Mouse (Mus musculus): Measurements from ENCODE around the gene Taok2. TPM values are rescaled to one million over a fixed set of nuclear protein-coding genes. Genes with fewer than 3 reads are reported as not detected.
A peak's percentile ranks its signal among the peaks of the same experiment; 100 is the strongest.
"Not testable (repeated sequence)": the region's sequence is repeated elsewhere in the genome, so short reads cannot be mapped to it uniquely, and the experiment has no call there.

Taok2 gene
- polyA plus RNA-seq, 1 experiment from 2014 or later = 40.1 TPM

DNA sequence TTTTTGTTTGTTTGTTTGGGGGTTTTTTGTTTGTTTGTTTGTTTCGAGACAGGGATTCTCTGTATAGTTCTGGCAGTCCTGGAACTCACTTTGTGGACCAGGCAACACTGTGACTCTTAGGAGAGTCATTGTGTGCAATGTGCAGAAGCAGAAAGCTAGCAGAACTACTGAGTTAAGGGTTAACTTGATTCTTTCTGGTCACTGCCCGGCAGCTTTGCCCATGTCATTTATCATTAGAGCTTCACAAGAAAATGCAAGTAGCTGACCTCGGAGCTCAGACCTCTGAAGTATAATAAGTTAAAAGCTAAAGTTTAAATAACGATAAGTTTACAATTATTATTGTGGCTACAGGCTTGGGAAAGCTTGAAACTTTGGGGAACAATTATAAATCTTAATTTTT is 33.9 kb upstream of the Taok2 start:
- not testable (repeated sequence) for H3K27me3 ChIP-seq (ENCODE audit: control insufficient read depth, insufficient read depth, low read length); H3K9me3 ChIP-seq (replicated peaks; ENCODE audit: control insufficient read depth, low read length); H3K9ac ChIP-seq (ENCODE audit: low read length); ATAC-seq (ENCODE audit: insufficient read depth, low FRiP score); H3K36me3 ChIP-seq (ENCODE audit: control insufficient read depth, insufficient read depth, low read length); H3K27ac ChIP-seq (ENCODE audit: low read length); H3K4me3 ChIP-seq (replicated peaks; ENCODE audit: low read length); H3K4me2 ChIP-seq (ENCODE audit: low read depth, low read length)
- WGBS = 18% methylated on average over 4 of the region's 4 CpGs
- peaks cover 11% of the 10 kb centered on the region for H3K4me1 ChIP-seq (ENCODE audit: control insufficient read depth, insufficient read depth, low read length)

DNA sequence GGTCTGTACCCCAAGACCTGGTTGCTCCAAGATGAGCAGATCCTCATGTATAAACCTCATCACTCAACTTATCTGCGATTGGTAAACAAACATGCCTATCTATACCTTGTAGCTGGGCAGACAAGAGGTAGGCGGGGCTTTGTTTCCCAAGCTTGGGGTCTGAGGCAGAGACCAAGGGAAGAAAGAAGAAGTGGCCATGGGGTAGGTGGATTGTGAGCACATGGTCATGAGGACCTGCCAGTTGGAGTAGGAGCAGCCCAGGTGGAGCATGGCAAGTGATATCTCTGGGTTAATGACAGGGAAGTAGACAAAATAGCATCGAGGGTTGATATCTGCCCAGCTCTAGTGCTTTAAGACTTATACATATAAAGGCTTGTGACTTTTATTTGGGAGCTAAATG is 30.3 kb upstream of the Taok2 start:
- ATAC-seq (ENCODE audit: insufficient read depth, low FRiP score) = no peak
- H3K9ac ChIP-seq (ENCODE audit: low read length) = no peak overlapping the region
- no peaks in the 10 kb centered on the region for H3K27me3 ChIP-seq (ENCODE audit: control insufficient read depth, insufficient read depth, low read length)
- WGBS = 72% methylated on average over 3 of the region's 3 CpGs
- H3K4me1 ChIP-seq (ENCODE audit: control insufficient read depth, insufficient read depth, low read length) = no peaks in the 10 kb centered on the region
- no peaks in the 10 kb centered on the region for H3K36me3 ChIP-seq (ENCODE audit: control insufficient read depth, insufficient read depth, low read length)
- no peak overlapping the region for H3K4me3 ChIP-seq (replicated peaks; ENCODE audit: low read length)
- no peak overlapping the region for H3K27ac ChIP-seq (ENCODE audit: low read length)
- no peak overlapping the region for H3K4me2 ChIP-seq (ENCODE audit: low read depth, low read length)
- H3K9me3 ChIP-seq (replicated peaks; ENCODE audit: control insufficient read depth, low read length) = no peaks in the 10 kb centered on the region

DNA sequence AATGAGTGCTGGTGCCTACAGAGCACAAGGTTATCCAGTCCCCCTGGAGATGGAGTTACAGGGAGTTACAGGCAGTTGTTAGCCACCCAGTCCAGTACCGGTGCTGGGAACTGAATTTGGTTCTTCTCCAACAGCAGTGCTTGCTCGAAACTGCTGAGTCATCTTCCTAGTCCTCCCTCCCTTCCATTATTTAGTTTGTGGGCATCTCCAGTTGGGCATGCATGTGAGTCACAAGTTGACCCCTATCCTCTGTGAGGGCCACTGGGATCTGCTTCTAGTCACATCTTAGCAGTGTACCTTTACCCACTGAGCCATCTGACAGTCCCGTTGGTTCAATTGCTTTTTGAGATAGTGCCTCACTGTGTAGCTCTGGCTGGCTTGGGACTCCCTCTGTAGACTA is 21.1 kb upstream of the Taok2 start:
- WGBS = 66% methylated on average over 3 of the region's 3 CpGs

DNA sequence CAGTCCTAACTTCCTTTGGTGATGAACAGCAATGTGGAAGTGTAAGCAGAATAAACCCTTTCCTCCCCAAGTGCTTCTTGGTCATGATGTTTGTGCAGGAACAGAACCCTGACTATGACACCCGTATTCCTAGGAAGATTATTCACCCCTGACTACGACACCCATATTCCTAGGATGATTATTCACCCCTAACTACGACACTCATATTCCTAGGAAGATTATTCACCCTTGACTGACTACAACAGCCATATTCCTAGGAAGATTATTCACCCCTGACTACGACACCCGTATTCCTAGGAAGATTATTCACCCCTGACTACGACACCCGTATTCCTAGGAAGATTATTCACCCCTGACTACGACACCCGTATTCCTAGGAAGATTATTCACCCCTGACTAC is 15.3 kb upstream of the Taok2 start:
- WGBS = 95% methylated on average over 7 of the region's 9 CpGs
- H3K9ac ChIP-seq (ENCODE audit: low read length); H3K27ac ChIP-seq (ENCODE audit: low read length); H3K27me3 ChIP-seq (ENCODE audit: control insufficient read depth, insufficient read depth, low read length); H3K36me3 ChIP-seq (ENCODE audit: control insufficient read depth, insufficient read depth, low read length); ATAC-seq (ENCODE audit: insufficient read depth, low FRiP score); H3K4me2 ChIP-seq (ENCODE audit: low read depth, low read length); H3K9me3 ChIP-seq (replicated peaks; ENCODE audit: control insufficient read depth, low read length); H3K4me3 ChIP-seq (replicated peaks; ENCODE audit: low read length): not testable (repeated sequence)
- peaks cover 15% of the 10 kb centered on the region for H3K4me1 ChIP-seq (ENCODE audit: control insufficient read depth, insufficient read depth, low read length)

More for the DNA sequence above, 21.1 kb upstream of the Taok2 start:
- Histone ChIP-seq H3K27ac (ENCODE audit: low read length) (no peak overlapping the region), H3K27me3 (ENCODE audit: control insufficient read depth, insufficient read depth, low read length) (no peaks in the 10 kb centered on the region), H3K9ac (ENCODE audit: low read length) (no peak overlapping the region), H3K4me1 (ENCODE audit: control insufficient read depth, insufficient read depth, low read length) (no peaks in the 10 kb centered on the region), H3K9me3 (replicated peaks; ENCODE audit: control insufficient read depth, low read length) (no peaks in the 10 kb centered on the region), H3K36me3 (ENCODE audit: control insufficient read depth, insufficient read depth, low read length) (no peaks in the 10 kb centered on the region), H3K4me3 (replicated peaks; ENCODE audit: low read length) (no peak overlapping the region), H3K4me2 (ENCODE audit: low read depth, low read length) (no peak overlapping the region)
- ATAC-seq (ENCODE audit: insufficient read depth, low FRiP score) = no peak

DNA sequence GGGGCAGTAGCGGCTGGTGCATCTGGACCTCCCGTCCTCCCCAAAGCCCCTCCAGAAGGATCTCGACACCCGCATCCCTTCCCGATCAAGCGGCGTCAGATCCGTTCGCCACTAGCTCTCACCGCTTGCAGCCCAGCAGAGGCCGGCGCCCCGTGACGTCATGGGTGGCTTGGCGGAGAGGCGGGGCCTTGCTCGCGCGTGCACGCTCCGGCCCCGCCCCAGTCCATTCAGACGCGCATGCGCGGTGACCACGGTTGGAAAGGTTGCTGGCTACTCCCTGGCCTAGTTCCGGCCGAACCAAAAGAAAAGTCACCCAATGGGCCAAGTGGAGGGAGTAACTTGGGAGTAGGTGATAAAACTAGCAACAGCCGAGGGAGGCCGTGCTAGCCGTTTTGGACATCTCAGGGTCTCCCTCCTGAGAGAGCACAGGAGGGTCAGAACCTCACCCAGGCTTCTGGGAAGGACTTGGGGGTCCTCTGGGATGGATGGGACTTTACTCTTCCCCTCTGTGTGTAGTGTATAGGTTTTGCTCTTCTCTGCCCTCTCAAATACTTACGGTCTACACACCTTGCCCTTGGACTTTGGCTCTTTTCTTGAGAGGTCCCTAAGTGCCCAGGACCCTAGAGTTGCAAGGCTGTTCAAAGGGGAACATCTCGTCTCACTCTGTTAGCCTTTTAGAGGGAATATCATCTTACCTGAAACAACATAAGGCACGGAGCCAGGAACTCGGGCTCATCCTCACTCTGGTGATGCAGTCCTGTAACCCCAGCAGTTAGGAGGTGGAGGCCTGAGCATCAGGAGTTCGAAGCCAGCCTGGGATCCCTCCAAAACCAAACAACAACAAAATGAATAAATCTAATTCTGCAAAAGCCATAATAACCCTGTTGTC is 13.8 kb upstream of the Taok2 start:
- ATAC-seq (ENCODE audit: insufficient read depth, low FRiP score) = peak; percentile 98
- no peaks in the 10 kb centered on the region for H3K27me3 ChIP-seq (ENCODE audit: control insufficient read depth, insufficient read depth, low read length)
- no peaks in the 10 kb centered on the region for H3K36me3 ChIP-seq (ENCODE audit: control insufficient read depth, insufficient read depth, low read length)
- H3K4me1 ChIP-seq (ENCODE audit: control insufficient read depth, insufficient read depth, low read length) = peaks cover 15% of the 10 kb centered on the region
- peak overlapping the region; percentile 86 for H3K9ac ChIP-seq (ENCODE audit: low read length)
- H3K4me2 ChIP-seq (ENCODE audit: low read depth, low read length) = peak overlapping the region; percentile 82
- H3K27ac ChIP-seq (ENCODE audit: low read length) = peak overlapping the region; percentile 78
- no peaks in the 10 kb centered on the region for H3K9me3 ChIP-seq (replicated peaks; ENCODE audit: control insufficient read depth, low read length)
- peak overlapping the region; percentile 69 for H3K4me3 ChIP-seq (replicated peaks; ENCODE audit: low read length)
- 11% methylated on average over 37 of the region's 37 CpGs for WGBS

DNA sequence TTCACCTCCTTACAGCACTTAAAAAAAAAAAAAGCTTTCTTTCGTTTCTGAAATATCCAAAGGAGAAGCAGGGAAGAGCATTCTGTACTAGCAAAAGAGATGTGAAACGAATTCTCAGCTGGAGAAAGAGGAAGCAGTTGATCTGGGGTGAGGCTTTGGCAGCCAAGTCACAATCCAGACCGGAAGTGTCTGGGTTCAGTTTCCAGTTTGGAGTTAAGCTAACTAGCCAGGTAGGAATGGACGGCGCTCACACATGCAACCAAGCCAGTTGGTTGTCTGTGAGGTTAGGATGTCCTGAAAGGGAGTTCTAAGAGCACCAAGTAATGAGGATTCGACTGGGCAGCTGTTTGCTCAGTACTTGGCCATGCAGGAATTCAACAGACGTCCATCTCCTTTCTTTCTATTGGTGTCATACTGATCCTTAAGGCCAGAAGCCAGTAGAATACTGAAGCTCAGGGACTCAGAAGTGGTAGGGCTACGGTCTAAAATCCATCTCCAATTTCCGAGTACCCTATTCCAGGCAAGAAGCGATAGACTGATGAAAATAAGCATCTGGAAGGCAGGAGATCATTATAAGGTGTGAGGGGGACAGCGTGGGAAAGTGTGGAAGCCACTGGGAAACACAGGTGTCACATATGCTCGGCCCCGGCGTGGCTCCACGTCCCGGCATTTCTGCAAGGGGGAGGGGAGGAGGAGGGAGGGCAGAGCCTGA is 13.0 kb upstream of the Taok2 start:
- H3K4me1 ChIP-seq (ENCODE audit: control insufficient read depth, insufficient read depth, low read length) = peaks cover 15% of the 10 kb centered on the region
- peak overlapping the region; percentile 86 for H3K9ac ChIP-seq (ENCODE audit: low read length)
- H3K36me3 ChIP-seq (ENCODE audit: control insufficient read depth, insufficient read depth, low read length) = no peaks in the 10 kb centered on the region
- no peaks in the 10 kb centered on the region for H3K9me3 ChIP-seq (replicated peaks; ENCODE audit: control insufficient read depth, low read length)
- peak overlapping the region; percentile 82 for H3K4me2 ChIP-seq (ENCODE audit: low read depth, low read length)
- no peaks in the 10 kb centered on the region for H3K27me3 ChIP-seq (ENCODE audit: control insufficient read depth, insufficient read depth, low read length)
- H3K27ac ChIP-seq (ENCODE audit: low read length) = peak overlapping the region; percentile 78
- peak overlapping the region; percentile 69 for H3K4me3 ChIP-seq (replicated peaks; ENCODE audit: low read length)
- WGBS = 17% methylated on average over 16 of the region's 16 CpGs
- ATAC-seq (ENCODE audit: insufficient read depth, low FRiP score) = no peak

DNA sequence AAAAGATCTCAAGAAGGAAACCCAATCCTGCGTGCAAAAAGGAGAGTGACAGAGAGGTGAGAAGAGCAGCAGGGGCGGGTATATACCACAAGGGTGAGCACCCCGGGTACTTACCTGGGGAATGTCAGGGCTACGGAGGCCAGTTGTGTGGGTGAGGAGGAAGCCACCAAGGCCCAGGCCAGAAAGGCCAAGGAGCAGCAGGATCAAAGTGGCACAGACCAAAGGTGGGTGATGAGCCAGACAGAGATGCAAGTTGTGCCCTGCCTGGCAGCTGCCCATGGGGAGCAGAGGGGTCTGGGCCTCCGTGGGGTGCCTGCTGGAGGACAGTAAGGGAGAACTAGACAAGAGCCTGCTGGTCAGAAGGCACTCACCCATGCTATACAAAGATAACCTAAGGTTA is 12.4 kb upstream of the Taok2 start:
- no peak overlapping the region for H3K9ac ChIP-seq (ENCODE audit: low read length)
- peak overlapping the region; percentile 82 for H3K4me2 ChIP-seq (ENCODE audit: low read depth, low read length)
- H3K4me1 ChIP-seq (ENCODE audit: control insufficient read depth, insufficient read depth, low read length) = peaks cover 15% of the 10 kb centered on the region
- H3K36me3 ChIP-seq (ENCODE audit: control insufficient read depth, insufficient read depth, low read length) = no peaks in the 10 kb centered on the region
- H3K9me3 ChIP-seq (replicated peaks; ENCODE audit: control insufficient read depth, low read length) = no peaks in the 10 kb centered on the region
- ATAC-seq (ENCODE audit: insufficient read depth, low FRiP score) = no peak
- H3K27me3 ChIP-seq (ENCODE audit: control insufficient read depth, insufficient read depth, low read length) = no peaks in the 10 kb centered on the region
- 80% methylated on average over 5 of the region's 5 CpGs for WGBS
- H3K4me3 ChIP-seq (replicated peaks; ENCODE audit: low read length) = no peak overlapping the region; the same call in 1 of the 2 replicates
- H3K27ac ChIP-seq (ENCODE audit: low read length) = peak overlapping the region; percentile 34

DNA sequence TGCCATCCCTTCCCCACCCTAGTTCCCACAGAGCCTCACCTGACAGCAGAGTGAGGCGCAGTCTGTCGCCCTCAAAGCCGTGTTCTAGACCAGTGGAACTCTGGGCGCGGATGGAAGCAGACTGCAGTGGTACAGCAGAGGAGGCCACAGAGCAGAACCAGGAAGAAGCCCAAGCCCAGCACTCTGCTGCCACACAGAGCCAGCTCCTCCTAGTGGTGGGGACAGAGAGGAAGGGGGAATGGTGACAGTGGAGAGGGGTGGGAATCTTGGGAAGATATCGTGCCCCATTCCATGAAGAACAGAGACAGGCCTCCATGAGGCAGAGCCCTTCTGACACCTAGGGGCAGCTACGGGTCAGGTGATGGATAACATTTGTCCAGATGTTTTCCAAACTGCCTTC is 4.3 kb upstream of the Taok2 start:
- no peaks in the 10 kb centered on the region for H3K9me3 ChIP-seq (replicated peaks; ENCODE audit: control insufficient read depth, low read length)
- no peak overlapping the region for H3K4me3 ChIP-seq (replicated peaks; ENCODE audit: low read length)
- no peaks in the 10 kb centered on the region for H3K27me3 ChIP-seq (ENCODE audit: control insufficient read depth, insufficient read depth, low read length)
- 42% methylated on average over 7 of the region's 7 CpGs for WGBS
- H3K36me3 ChIP-seq (ENCODE audit: control insufficient read depth, insufficient read depth, low read length) = no peaks in the 10 kb centered on the region
- no peak overlapping the region for H3K4me2 ChIP-seq (ENCODE audit: low read depth, low read length)
- ATAC-seq (ENCODE audit: insufficient read depth, low FRiP score) = no peak
- no peak overlapping the region for H3K27ac ChIP-seq (ENCODE audit: low read length)
- no peaks in the 10 kb centered on the region for H3K4me1 ChIP-seq (ENCODE audit: control insufficient read depth, insufficient read depth, low read length)
- H3K9ac ChIP-seq (ENCODE audit: low read length) = no peak overlapping the region

DNA sequence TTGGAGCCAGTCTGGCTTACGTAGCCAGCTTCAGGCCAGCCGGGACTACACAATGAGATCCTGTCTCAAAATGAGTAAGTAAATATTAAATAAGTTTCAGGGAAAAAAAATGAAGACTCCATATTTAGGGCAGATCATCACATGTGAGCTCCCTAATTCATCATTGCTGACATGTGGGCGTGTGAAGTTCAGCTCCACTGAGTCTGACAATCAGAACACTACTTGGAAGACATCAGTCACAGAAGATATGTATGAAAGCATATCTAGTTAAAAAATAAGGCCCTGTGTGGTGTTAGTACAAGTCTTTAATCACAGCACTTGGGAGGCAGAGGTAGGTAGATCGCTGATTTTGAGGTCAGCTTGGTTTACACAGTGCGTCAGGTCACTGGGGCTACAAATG is 2.8 kb upstream of the Taok2 start:
- Histone ChIP-seq H3K27ac (ENCODE audit: low read length) (no peak overlapping the region), H3K4me1 (ENCODE audit: control insufficient read depth, insufficient read depth, low read length) (peaks cover 13% of the 10 kb centered on the region), H3K9me3 (replicated peaks; ENCODE audit: control insufficient read depth, low read length) (no peaks in the 10 kb centered on the region), H3K36me3 (ENCODE audit: control insufficient read depth, insufficient read depth, low read length) (no peaks in the 10 kb centered on the region), H3K4me3 (replicated peaks; ENCODE audit: low read length) (no peak overlapping the region), H3K9ac (ENCODE audit: low read length) (no peak overlapping the region), H3K4me2 (ENCODE audit: low read depth, low read length) (no peak overlapping the region), H3K27me3 (ENCODE audit: control insufficient read depth, insufficient read depth, low read length) (no peaks in the 10 kb centered on the region)
- no peak for ATAC-seq (ENCODE audit: insufficient read depth, low FRiP score)
- 56% methylated on average over 5 of the region's 5 CpGs for WGBS

Measured in stomach, embryonic 16.5 days (tissue).